ENCODE assay signal across 8 mouse cellular contexts in genomic region chr8:45628421-45629065, GRCm38 (mm10).
DNase-seq lines count a peak whose midpoint lies in the region; ATAC-seq and TF ChIP-seq lines count a peak whose summit lies in the region.

No protein-coding gene starts in this region.

- H3K4me2 ChIP-seq in lung, postnatal 0 days (replicated peaks; ENCODE audit: low read depth, low read length) = 0 out of 2 replicates have a peak overlapping the region, but pooled peaks have one; percentile 85
- peak overlapping the region; percentile 64 for H3K4me2 ChIP-seq in liver, embryonic 12.5 days

- no peak for TF ChIP-seq EP300 in lung, postnatal 0 days (IDR thresholded peaks at IDR 0.05)

- H3K9me3 ChIP-seq in lung, postnatal 0 days (ENCODE audit: low read length) = no peaks in the 10 kb centered on the region
- no peaks in the 10 kb centered on the region for H3K9me3 ChIP-seq in liver, embryonic 12.5 days (replicated peaks)

- no peak for DNase-seq in cerebellum, adult 11-12 months
- no peak for DNase-seq in lung, postnatal 0 days (ENCODE audit: low spot score)
- no peak for DNase-seq in lung, adult 18-20 months
- no peak for DNase-seq in adrenal gland, postnatal 14 days
- no peak for DNase-seq in left cerebral cortex, postnatal 25 days (ENCODE audit: low spot score in 2 of 2)

- no peak overlapping the region for H3K9ac ChIP-seq in lung, postnatal 0 days (replicated peaks; ENCODE audit: low read depth)
- no peak overlapping the region for H3K9ac ChIP-seq in liver, embryonic 12.5 days

- H3K27ac ChIP-seq in lung, postnatal 0 days (ENCODE audit: low read length) = no peak overlapping the region
- no peak overlapping the region for H3K27ac ChIP-seq in liver, embryonic 12.5 days

- TF ChIP-seq CTCF in lung, postnatal 0 days (IDR thresholded peaks at IDR 0.05) = no peak

- no peaks in the 10 kb centered on the region for H3K27me3 ChIP-seq in lung, postnatal 0 days (replicated peaks; ENCODE audit: insufficient read depth, low read length)
- H3K27me3 ChIP-seq in liver, embryonic 12.5 days (replicated peaks) = peaks cover 4% of the 10 kb centered on the region; the same call in 1 of the 2 replicates

- peak; percentile 33; the same call in 1 of the 2 replicates for ATAC-seq in cerebellum, adult (ENCODE audit: insufficient number of reproducible peaks, low FRiP score, low TSS enrichment)
- ATAC-seq in lung, postnatal 0 days = no peak
- no peak for ATAC-seq in liver, embryonic 12.5 days
- ATAC-seq in erythroid progenitor cell, adult 5-6 weeks (replicated peaks; ENCODE audit: low FRiP score, poor library complexity, severe bottlenecking) = no peak

- H3K4me1 ChIP-seq in lung, postnatal 0 days (ENCODE audit: insufficient read depth, low read depth, low read length) = no peaks in the 10 kb centered on the region; the same call in 1 of the 2 replicates
- no peaks in the 10 kb centered on the region for H3K4me1 ChIP-seq in liver, embryonic 12.5 days

- H3K4me3 ChIP-seq in lung, postnatal 0 days (ENCODE audit: low read depth, low read length) = no peak overlapping the region; the same call in 1 of the 2 replicates
- H3K4me3 ChIP-seq in liver, embryonic 12.5 days = peak overlapping the region; percentile 47

- intact Hi-C loops in left cerebral cortex, postnatal 25 days (cut with DNase I) = loop anchor here (5.0 kb wide), 1 partner anchor 176 kb away; no protein-coding TSS in a partner anchor

- WGBS in lung, postnatal 0 days = 25% methylated on average over 9 of the region's 9 CpGs
- 51% methylated on average over 9 of the region's 9 CpGs for WGBS in liver, embryonic 12.5 days (ENCODE audit: insufficient replicate concordance)

- H3K36me3 ChIP-seq in lung, postnatal 0 days (ENCODE audit: insufficient read depth, low read length) = no peaks in the 10 kb centered on the region
- H3K36me3 ChIP-seq in liver, embryonic 12.5 days = no peaks in the 10 kb centered on the region
